17 mouse cellular contexts compared by ENCODE assay signal in the genomic region with DNA sequence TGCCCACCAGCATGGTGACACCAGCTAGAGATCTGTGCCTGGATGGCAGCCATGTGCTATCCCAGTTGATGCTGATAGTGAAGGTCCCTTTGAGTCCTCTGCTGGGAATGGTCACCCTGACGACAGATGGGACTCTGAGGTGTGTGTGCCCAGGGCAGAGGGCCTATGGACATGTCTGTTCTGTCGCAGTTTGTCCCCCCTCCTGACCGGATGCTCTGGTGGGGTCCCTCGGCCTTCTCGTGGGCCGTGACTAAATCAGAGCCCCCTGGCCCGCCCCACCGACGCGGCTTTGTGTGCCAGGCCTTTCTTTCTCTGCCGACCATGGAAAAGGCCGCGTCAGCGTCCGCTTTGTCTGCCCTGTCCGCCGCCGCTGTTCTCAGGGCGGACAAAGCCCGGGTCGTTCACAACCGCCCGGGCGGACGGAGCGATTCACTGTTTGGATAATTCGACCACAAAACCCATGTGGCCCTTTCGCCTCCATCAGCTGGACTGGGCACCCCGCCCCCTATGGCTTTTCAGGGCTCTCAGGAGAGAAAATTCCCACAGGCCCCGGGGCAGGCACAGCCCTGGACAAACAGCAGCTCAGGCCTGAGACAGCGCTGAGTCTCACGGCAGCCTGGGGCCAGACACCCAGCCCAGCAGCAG. TPM values are rescaled to one million over a fixed set of nuclear protein-coding genes. Genes with fewer than 3 reads are reported as not detected.
DNase-seq lines count a peak whose midpoint lies in the region; ATAC-seq and TF ChIP-seq lines count a peak whose summit lies in the region.
"Had no signal": no experiment of that assay in that cellular context is flagged by ENCODE, and none has a peak within 500 bp of the region (broad histone marks: within the 10 kb centered on the region; RNA-seq: fewer than 3 reads in every experiment).

No protein-coding gene starts in this region.

- H3K4me1 ChIP-seq in ES-E14 (ENCODE audit: control insufficient read depth in 2 of 2, insufficient read depth in 2 of 2, low read length in 2 of 2, poor library complexity in 1 of 2): peaks cover 0 to 2% of the 10 kb centered on the region in 2 experiments; a peak in 1 of 4 replicates
- no peaks in the 10 kb centered on the region for H3K4me1 ChIP-seq in embryonic facial prominence, embryonic 11.5 days (ENCODE audit: control insufficient read depth, insufficient read depth, low read length)
- peaks cover 9% of the 10 kb centered on the region for H3K4me1 ChIP-seq in hindbrain, embryonic 14.5 days (replicated peaks; ENCODE audit: control insufficient read depth, insufficient read depth, low read length)

- 72% methylated on average over 32 of the region's 32 CpGs for WGBS in embryonic facial prominence, embryonic 11.5 days
- WGBS in hindbrain, embryonic 14.5 days: 19% methylated on average over 32 of the region's 32 CpGs

- H3K27ac ChIP-seq in ES-E14 (ENCODE audit: insufficient read depth, low read depth, low read length, poor library complexity, severe bottlenecking): no peak overlapping the region
- H3K27ac ChIP-seq in embryonic facial prominence, embryonic 11.5 days (replicated peaks; ENCODE audit: low read depth, low read length): peak overlapping the region; percentile 28; the same call in 1 of the 2 replicates
- H3K27ac ChIP-seq in hindbrain, embryonic 14.5 days: peak overlapping the region; percentile 58

- peak; percentile 36 for ATAC-seq in embryonic facial prominence, embryonic 11.5 days (replicated peaks; ENCODE audit: insufficient number of reproducible peaks, low FRiP score, low TSS enrichment, low read depth)
- ATAC-seq in hindbrain, embryonic 14.5 days (ENCODE audit: low FRiP score): no peak; the same call in 1 of the 2 replicates

- no peaks in the 10 kb centered on the region for H3K27me3 ChIP-seq in embryonic facial prominence, embryonic 11.5 days (ENCODE audit: control insufficient read depth, insufficient read depth, low read length)
- H3K27me3 ChIP-seq in hindbrain, embryonic 14.5 days (ENCODE audit: control insufficient read depth, insufficient read depth, low read length): no peaks in the 10 kb centered on the region

- H3K4me2 ChIP-seq in embryonic facial prominence, embryonic 11.5 days (ENCODE audit: low read depth, low read length): no peak overlapping the region
- 0 out of 2 replicates have a peak overlapping the region, but pooled peaks have one; percentile 6 for H3K4me2 ChIP-seq in hindbrain, embryonic 14.5 days (replicated peaks)

- H3K4me3 ChIP-seq in ES-E14 (ENCODE audit: insufficient read depth in 1 of 2, low read depth in 1 of 2, low read length in 2 of 2, poor library complexity in 1 of 2, severe bottlenecking in 1 of 2): peak overlapping the region; percentile 42 to 51
- H3K4me3 ChIP-seq in embryonic facial prominence, embryonic 11.5 days (ENCODE audit: low read depth, low read length): no peak overlapping the region
- H3K4me3 ChIP-seq in hindbrain, embryonic 14.5 days (replicated peaks; ENCODE audit: low read length): no peak overlapping the region

- no peak for DNase-seq in ES-E14 (ENCODE audit: low read depth, low spot score)
- DNase-seq in embryonic facial prominence, embryonic 11.5 days (ENCODE audit: low spot score): no peak
- DNase-seq in hindbrain, embryonic 14.5 days (ENCODE audit: low spot score): peak; percentile 42
- peak; percentile 70 for DNase-seq in neural tube, embryonic 10.5 days (ENCODE audit: extremely low spot score, low spot score)
- DNase-seq in lung, adult 18-20 months: no peak
- no peak for DNase-seq in cerebellum, adult 8-10 months
- no peak for DNase-seq in heart, adult 8-10 months (ENCODE audit: low spot score)
- DNase-seq in left cerebral cortex, postnatal 36 days (ENCODE audit: low spot score in 2 of 2): no peak
- DNase-seq: cerebellum, postnatal 25 days; heart, postnatal 36 days; kidney, adult 9 months; liver; lung, postnatal 4 days; thymus, postnatal 25 days had no signal

- in situ Hi-C loops in ES-E14 (cut with MboI; ENCODE audit: low sequenced_read_pairs in 2 of 2, unreplicated experiment in 2 of 2): no loop called here

- H3K9me3 ChIP-seq in ES-E14 (ENCODE audit: control insufficient read depth, insufficient read depth, low read depth, low read length): no peaks in the 10 kb centered on the region
- H3K9me3 ChIP-seq in embryonic facial prominence, embryonic 11.5 days (replicated peaks; ENCODE audit: control insufficient read depth, low read length): no peaks in the 10 kb centered on the region
- no peaks in the 10 kb centered on the region for H3K9me3 ChIP-seq in hindbrain, embryonic 14.5 days (ENCODE audit: control insufficient read depth, low read length)

- H3K9ac ChIP-seq in ES-E14 (ENCODE audit: insufficient read depth, low read depth, low read length, poor library complexity, severe bottlenecking): peak overlapping the region; percentile 12; the same call in 1 of the 2 replicates
- H3K9ac ChIP-seq in embryonic facial prominence, embryonic 11.5 days (replicated peaks; ENCODE audit: low read length): peak overlapping the region; percentile 32; the same call in 1 of the 2 replicates
- H3K9ac ChIP-seq in hindbrain, embryonic 14.5 days: peak overlapping the region; percentile 46

- no peaks in the 10 kb centered on the region for H3K36me3 ChIP-seq in ES-E14 (ENCODE audit: control insufficient read depth, insufficient read depth, low read length, poor library complexity, severe bottlenecking)
- H3K36me3 ChIP-seq in embryonic facial prominence, embryonic 11.5 days (replicated peaks; ENCODE audit: control insufficient read depth, insufficient read depth, low read depth, low read length): no peaks in the 10 kb centered on the region
- no peaks in the 10 kb centered on the region for H3K36me3 ChIP-seq in hindbrain, embryonic 14.5 days (replicated peaks; ENCODE audit: control insufficient read depth, insufficient read depth)

- intact Hi-C loops in left cerebral cortex, postnatal 36 days (cut with DNase I): no loop called here

TF ChIP-seq in ES-E14, 5 proteins besides CTCF, POLR2A, EP300 and RAD21:
- TF ChIP-seq MAFK (IDR thresholded peaks at IDR 0.05; ENCODE audit: insufficient read depth, low read depth, low read length): no peak
- no peak for TF ChIP-seq ZNF384 (IDR thresholded peaks at IDR 0.05; ENCODE audit: low read depth, low read length)
- no peak for TF ChIP-seq HCFC1 (IDR thresholded peaks at IDR 0.05; ENCODE audit: borderline replicate concordance, insufficient read depth, low read length)
- no peak for TF ChIP-seq ZC3H11A (IDR thresholded peaks at IDR 0.05; ENCODE audit: borderline replicate concordance, low read depth, low read length)
- TF ChIP-seq CHD2 (IDR thresholded peaks at IDR 0.05; ENCODE audit: low read depth, low read length): no peak

RNA-seq across cellular contexts. Expression of a gene that starts 4.5 kb away (rescaled TPM):
- not detected in 2 replicates for total RNA-seq in ES-E14 (2012; rRNA removed)
- polyA plus RNA-seq in embryonic facial prominence, embryonic 11.5 days (2014; fragmentation: Nextera tagmentation; extraction: Ambion mirVana): not detected in 2 replicates
- not detected in 2 replicates for polyA plus RNA-seq in hindbrain, embryonic 14.5 days (2014; fragmentation: Nextera tagmentation; extraction: Ambion mirVana)
- total RNA-seq in heart, adult 8-10 months (2022): not detected
- total RNA-seq in left cerebral cortex, postnatal 36 days (2021): not detected
- total RNA-seq: adrenal gland, postnatal 4 days; gastrocnemius, postnatal 4 days; heart, postnatal 36 days had no signal
- polyA plus RNA-seq: spleen, adult 2 months had no signal

Comparison
In these comparisons a context has a peak if more than half of its experiments do, and no peak if none do; other contexts are left out.
1. DNase-seq: peak in hindbrain, embryonic 14.5 days (single experiment) and neural tube, embryonic 10.5 days (single experiment); none in ES-E14 (single experiment), embryonic facial prominence, embryonic 11.5 days (single experiment), lung, adult 18-20 months (0 of 2), cerebellum, adult 8-10 months (single experiment), heart, adult 8-10 months (single experiment) and left cerebral cortex, postnatal 36 days (0 of 2).
2. H3K4me3 ChIP-seq: peak in ES-E14 (2 of 2); none in embryonic facial prominence, embryonic 11.5 days (single experiment) and hindbrain, embryonic 14.5 days (single experiment).
3. Peak in every context shown above with its lines, with median percentiles within 50 percentile points of each other: H3K9ac ChIP-seq.